Mouse (Mus musculus) urinary bladder, postnatal 10 days (tissue): ENCODE data around the gene Zfp808.
"Not testable (repeated sequence)": the region's sequence is repeated elsewhere in the genome, so short reads cannot be mapped to it uniquely, and the experiment has no call there.

ENCODE experiments used
- DNase-seq: peaks from one replicate; pipeline ENCODE4 v3.0.0; 2022; ENCODE audit warnings: low spot score

Gene Zfp808

DNA sequence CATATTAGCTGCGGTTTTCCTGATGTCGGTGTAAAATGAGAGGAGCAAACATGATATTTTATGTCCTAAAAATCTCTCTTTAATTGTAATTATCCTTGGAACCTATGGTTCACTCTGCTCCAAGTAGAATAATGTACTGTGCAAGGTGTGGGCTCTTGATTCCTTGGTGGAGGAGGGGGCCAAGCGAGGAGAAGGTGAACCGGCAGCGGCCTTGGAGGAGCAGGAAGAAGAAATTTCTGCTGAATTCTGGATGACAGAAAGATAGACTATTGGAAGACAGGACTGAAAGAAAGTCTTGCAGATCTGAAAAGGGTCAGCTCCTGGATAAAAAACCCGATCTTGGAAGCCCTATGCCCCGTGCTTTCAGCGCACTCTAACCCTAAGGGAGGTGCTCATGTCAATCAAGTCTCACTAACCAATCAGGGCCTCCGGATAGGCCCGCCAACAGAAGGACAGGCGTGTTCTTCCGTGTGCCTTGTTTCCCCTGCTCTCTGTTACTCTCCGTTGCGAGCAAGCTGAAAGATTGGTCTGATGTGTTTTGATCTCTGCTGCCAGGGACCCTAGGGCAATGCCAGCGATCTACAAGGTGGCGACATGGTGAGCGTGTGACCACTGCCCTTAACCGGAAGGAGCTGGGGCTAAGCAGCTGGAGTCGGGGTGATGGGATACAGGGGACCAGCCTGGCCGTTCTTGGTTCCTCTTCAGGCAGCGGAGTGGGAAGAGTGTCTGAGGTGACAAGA is at the start of gene Zfp808:
Gene Zfp808 (plus strand): TSS at position 455 of the 740 bp plus-strand sequence.
- DNase-seq: not testable (repeated sequence)

DNA sequence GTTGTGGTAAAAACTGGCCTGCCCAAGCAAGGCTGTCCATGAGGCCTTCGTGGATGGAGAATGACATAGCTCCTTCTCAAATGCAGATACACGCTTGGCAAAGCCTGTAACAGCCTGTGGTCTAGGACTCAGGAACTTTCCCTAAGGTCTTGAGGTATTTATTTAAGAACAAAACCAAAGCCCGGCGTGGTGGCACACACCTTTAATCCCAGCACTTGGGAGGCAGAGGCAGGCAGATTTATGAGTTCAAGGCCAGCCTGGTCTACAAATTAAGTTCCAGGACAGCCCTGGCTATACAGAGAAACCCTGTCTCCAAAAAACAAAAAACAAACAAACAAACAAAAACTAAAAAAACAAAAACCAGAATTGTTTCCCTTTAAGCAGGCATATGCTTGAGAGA is 30.9 kb upstream of the Zfp808 start:
- not testable (repeated sequence) for DNase-seq

DNA sequence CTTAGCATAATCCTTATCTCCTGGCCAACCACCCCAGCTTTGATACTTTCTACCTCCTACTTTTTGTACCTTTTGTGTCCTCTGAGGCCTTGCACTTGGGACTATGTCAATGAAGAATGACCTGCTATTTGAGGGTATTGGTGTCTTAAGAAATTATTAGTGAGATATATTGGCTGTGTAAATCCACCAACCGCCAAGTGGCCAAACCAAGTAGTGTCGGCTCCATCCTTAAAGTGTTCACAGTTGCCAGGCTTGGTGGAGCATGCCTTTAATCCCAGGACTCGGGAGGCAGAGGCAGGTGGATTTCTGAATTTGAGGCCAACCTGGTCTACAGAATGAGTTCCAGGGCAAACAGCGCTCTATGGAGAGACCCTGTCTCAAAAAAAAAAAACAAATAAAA is 30.2 kb upstream of the Zfp808 start:
- DNase-seq: not testable (repeated sequence)

DNA sequence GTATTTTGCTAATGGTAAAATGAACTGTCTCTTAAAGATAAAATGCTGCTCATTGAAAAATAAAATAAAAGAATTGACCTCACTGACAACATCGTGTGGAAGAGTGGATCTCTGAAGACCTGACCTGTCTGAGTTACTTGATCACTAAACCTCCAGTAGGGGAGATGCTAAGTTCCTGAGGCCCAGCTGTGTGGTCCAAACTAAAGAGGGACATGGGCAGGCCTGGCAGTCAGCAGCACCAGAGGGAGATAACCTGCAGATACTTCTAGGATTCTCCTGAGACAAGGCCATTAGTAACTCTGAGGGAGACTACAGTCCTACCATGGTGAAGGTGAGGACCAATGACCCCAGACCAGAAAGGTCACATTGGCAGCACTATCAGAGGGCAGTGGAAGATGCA is 27.3 kb upstream of the Zfp808 start:
- DNase-seq: not testable (repeated sequence)

DNA sequence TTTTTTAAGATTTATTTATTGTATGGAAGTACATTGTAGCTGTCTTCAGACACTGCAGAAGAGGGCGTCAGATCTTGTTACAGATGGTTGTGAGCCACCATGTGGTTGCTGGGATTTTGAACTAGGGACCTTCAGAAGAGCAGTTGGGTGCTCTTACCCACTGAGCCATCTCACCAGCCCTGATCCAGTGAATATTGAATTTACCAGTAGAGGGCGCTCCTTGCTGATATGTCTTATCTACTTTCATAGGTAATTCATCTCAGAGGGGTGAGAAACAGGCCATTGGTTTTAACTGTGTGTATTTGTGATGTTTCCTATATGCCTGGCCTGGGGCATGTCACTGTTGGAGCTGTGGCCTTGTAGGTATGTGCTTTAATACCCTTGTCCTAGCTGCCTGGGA is 13.8 kb upstream of the Zfp808 start:
- DNase-seq: not testable (repeated sequence)

DNA sequence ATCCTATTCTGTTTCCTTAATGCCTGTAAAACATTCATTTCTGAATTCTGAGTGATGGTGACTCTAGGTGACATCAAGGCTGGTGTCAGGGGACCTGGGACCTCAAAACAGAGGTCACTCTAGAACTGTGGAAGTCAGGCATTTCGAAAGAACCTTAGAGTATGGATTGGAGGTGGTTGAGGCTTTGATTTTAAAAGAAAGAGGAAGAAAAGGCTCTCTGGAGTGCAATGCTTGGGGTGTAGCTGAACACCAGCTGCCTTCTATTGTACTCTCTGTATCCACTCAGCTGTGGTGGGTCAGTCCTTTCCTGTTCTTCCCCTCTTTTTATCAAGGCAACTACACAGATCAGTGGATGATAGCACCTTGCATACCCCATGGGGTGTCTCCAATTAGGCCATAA is 8.1 kb upstream of the Zfp808 start:
- DNase-seq: not testable (repeated sequence)

DNA sequence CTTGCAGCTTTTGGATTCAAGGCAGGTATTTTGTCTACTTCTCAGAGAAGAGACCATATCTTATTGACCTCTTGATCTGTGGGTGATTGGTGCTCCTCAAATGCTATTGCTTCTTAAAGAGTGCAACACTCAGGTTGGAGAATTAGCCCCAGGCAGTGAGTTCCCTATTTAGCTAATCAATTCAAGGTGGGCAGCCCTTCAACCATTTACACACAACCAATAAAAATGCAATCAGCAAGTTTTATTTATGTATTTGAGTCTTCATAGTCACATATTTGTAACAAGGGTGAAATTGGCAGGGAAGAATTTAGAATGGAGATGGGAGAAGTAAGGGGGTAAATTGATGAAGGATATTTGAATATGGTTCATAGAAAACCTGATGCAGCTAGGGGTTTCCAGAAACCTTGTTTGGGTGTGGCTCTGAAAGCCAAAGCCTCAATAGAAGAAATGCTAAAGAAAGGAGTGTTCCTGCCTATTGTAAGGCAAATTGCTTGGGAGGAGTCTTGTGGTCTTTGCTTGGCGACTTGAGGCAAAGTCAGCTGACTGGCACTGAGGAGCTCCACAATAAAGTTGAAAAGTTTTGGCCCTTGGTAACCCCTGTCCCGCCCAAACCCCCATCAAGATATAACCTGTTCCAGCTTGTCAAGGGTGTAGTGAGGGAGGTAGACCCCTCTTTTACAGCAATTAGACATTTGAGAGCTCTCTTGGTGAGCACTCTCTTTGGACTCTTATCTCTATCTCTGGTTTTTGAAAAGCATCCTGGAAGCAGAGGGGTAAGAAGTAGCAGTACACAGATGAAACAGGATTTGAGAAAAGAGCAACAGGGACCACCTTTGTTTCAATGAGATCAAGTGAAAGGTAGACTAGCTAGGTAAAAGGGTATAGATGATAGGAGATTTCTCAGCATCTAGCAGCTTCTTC is 52.4 kb downstream of the Zfp808 start:
- DNase-seq: not testable (repeated sequence)

DNA sequence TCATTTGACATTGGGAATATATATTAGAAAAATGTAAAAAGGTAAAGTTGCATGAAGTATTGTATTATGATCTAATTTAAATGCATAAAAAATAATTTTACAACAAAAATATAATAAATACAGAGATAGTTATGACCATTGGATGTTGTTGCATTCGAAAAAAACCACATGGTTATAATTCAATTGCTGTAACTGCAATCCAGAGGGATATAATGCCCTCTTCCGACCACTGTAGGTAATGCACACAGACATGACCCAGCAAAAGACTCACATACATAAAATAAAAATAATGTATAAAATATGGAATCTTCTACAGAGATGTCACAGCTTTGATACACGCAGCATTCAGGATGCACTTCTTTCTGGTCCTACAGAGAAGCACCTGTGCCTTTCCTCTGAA is 115.6 kb downstream of the Zfp808 start:
- DNase-seq: no peak

DNA sequence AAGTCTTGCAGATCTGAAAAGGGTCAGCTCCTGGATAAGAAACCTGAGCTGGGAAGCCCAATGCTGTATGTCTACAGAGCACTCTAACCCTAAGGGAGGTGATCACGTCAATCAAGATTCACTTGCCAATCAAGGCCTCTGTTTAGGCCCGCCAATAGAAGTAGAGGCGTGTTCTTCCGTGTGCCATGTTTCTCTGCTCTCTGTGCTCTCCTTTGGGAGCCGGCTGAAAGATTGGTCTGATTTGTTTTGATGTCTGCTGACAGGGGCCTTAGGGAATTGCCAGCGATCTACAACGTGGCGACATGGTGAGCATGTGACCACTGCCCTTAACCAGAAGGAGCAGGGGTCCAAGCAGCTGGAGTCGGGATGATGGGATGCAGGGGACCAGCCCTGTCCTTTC is 125.5 kb downstream of the Zfp808 start:
- DNase-seq: not testable (repeated sequence)

DNA sequence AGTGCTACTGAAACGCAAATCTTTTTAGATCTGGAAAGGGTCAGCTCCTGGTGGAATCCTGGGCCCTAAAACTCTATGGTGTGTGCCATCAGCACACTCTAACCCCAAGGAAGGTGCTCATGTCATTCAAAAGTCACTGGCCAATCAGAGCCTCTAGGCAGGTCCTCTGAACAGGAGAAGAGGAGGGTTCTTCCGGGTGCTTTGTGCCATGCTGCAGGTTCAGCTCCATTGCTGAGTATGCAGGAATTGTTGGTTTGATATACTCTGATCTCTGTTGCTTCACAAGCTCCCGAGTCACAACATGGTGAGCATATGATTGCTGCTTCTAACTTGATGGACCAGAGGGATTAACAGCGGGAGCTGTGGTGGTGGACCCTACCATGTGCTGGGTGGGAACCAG is 133.7 kb downstream of the Zfp808 start:
- DNase-seq: no peak
